Mouse (Mus musculus): ENCODE measurements around the gene Nelfe. TPM values are rescaled to one million over a fixed set of nuclear protein-coding genes. Genes with fewer than 3 reads are reported as not detected.

Gene Nelfe
- polyA plus RNA-seq, 1 experiment from 2014 or later = 53.3 TPM

Small RNA genes within 50 kb of the gene (microRNA-seq; reads per million reads assigned to microRNA genes)
- gene Mir6970 (1.1 reads per million), gene Mir6971 (1.1 reads per million), gene Mir6972 (not detected)

Other genes starting within 250 kb of the Nelfe start
- 99.7 and 111 TPM in 2 replicates for gene Rnf5, start 246.7 kb upstream of the Nelfe start, polyA plus RNA-seq (2015; fragmentation: Nextera tagmentation; extraction: Ambion mirVana)
- 45.7 and 53.9 TPM in 2 replicates for gene Agpat1, start 246.1 kb upstream of the Nelfe start, polyA plus RNA-seq (2015; fragmentation: Nextera tagmentation; extraction: Ambion mirVana)
- gene Egfl8, start 234.4 kb upstream of the Nelfe start, polyA plus RNA-seq (2015; fragmentation: Nextera tagmentation; extraction: Ambion mirVana) = 1.3 and 2.2 TPM in 2 replicates
- gene Ppt2, start 221.9 kb upstream of the Nelfe start, polyA plus RNA-seq (2015; fragmentation: Nextera tagmentation; extraction: Ambion mirVana) = 22.9 and 24.8 TPM in 2 replicates
- gene Prrt1, start 220.9 kb upstream of the Nelfe start, polyA plus RNA-seq (2015; fragmentation: Nextera tagmentation; extraction: Ambion mirVana) = 0.42 and 1.2 TPM in 2 replicates
- gene Fkbpl, start 205.6 kb upstream of the Nelfe start, polyA plus RNA-seq (2015; fragmentation: Nextera tagmentation; extraction: Ambion mirVana) = 10.7 and 12.9 TPM in 2 replicates
- gene Atf6b, start 203.2 kb upstream of the Nelfe start, polyA plus RNA-seq (2015; fragmentation: Nextera tagmentation; extraction: Ambion mirVana) = 39.6 and 54.5 TPM in 2 replicates
- gene Tnxb, start 179.9 kb upstream of the Nelfe start, polyA plus RNA-seq (2015; fragmentation: Nextera tagmentation; extraction: Ambion mirVana) = 2.3 and 3.2 TPM in 2 replicates
- 0.53 and 0.77 TPM in 2 replicates for gene C4b, start 106.5 kb upstream of the Nelfe start, polyA plus RNA-seq (2015; fragmentation: Nextera tagmentation; extraction: Ambion mirVana)
- 0.93 TPM in 1 of 2 replicates, not detected in the other for gene Cyp21a1, start 45.8 kb upstream of the Nelfe start, polyA plus RNA-seq (2015; fragmentation: Nextera tagmentation; extraction: Ambion mirVana)
- 19.4 and 23.4 TPM in 2 replicates for gene Stk19, start 13.4 kb upstream of the Nelfe start, polyA plus RNA-seq (2015; fragmentation: Nextera tagmentation; extraction: Ambion mirVana)
- gene Dxo, start 13.4 kb upstream of the Nelfe start, polyA plus RNA-seq (2015; fragmentation: Nextera tagmentation; extraction: Ambion mirVana) = 32.0 and 40.8 TPM in 2 replicates
- 23.6 and 35.9 TPM in 2 replicates for gene Skiv2l, start 181 bp upstream of the Nelfe start, polyA plus RNA-seq (2015; fragmentation: Nextera tagmentation; extraction: Ambion mirVana)
- gene Cfb, start 12.1 kb downstream of the Nelfe start, polyA plus RNA-seq (2015; fragmentation: Nextera tagmentation; extraction: Ambion mirVana) = 1.8 and 4.3 TPM in 2 replicates
- gene Zbtb12, start 29.1 kb downstream of the Nelfe start, polyA plus RNA-seq (2015; fragmentation: Nextera tagmentation; extraction: Ambion mirVana) = 1.1 and 1.8 TPM in 2 replicates
- not detected in 2 replicates for gene Gm20547, start 31.7 kb downstream of the Nelfe start, polyA plus RNA-seq (2015; fragmentation: Nextera tagmentation; extraction: Ambion mirVana)
- 2.0 and 3.3 TPM in 2 replicates for gene C2, start 47.9 kb downstream of the Nelfe start, polyA plus RNA-seq (2015; fragmentation: Nextera tagmentation; extraction: Ambion mirVana)
- 31.7 and 48.8 TPM in 2 replicates for gene Ehmt2, start 48.1 kb downstream of the Nelfe start, polyA plus RNA-seq (2015; fragmentation: Nextera tagmentation; extraction: Ambion mirVana)
- gene Slc44a4, start 64.1 kb downstream of the Nelfe start, polyA plus RNA-seq (2015; fragmentation: Nextera tagmentation; extraction: Ambion mirVana) = 0.08 TPM in 1 of 2 replicates, not detected in the other
- gene Neu1, start 80.9 kb downstream of the Nelfe start, polyA plus RNA-seq (2015; fragmentation: Nextera tagmentation; extraction: Ambion mirVana) = 16.1 and 19.9 TPM in 2 replicates
- 0.16 and 0.30 TPM in 2 replicates for gene Hspa1b, start 108.8 kb downstream of the Nelfe start, polyA plus RNA-seq (2015; fragmentation: Nextera tagmentation; extraction: Ambion mirVana)
- gene Gm20481, start 119.5 kb downstream of the Nelfe start, polyA plus RNA-seq (2015; fragmentation: Nextera tagmentation; extraction: Ambion mirVana) = not detected in 2 replicates
- gene Hspa1a, start 121.8 kb downstream of the Nelfe start, polyA plus RNA-seq (2015; fragmentation: Nextera tagmentation; extraction: Ambion mirVana) = 3.5 and 4.8 TPM in 2 replicates
- gene Hspa1l, start 122.3 kb downstream of the Nelfe start, polyA plus RNA-seq (2015; fragmentation: Nextera tagmentation; extraction: Ambion mirVana) = 2.1 and 2.6 TPM in 2 replicates
- gene Lsm2, start 131.5 kb downstream of the Nelfe start, polyA plus RNA-seq (2015; fragmentation: Nextera tagmentation; extraction: Ambion mirVana) = 116 and 132 TPM in 2 replicates
- gene Vars, start 150.6 kb downstream of the Nelfe start, polyA plus RNA-seq (2015; fragmentation: Nextera tagmentation; extraction: Ambion mirVana) = 43.0 and 89.7 TPM in 2 replicates
- gene Vwa7, start 166.2 kb downstream of the Nelfe start, polyA plus RNA-seq (2015; fragmentation: Nextera tagmentation; extraction: Ambion mirVana) = 0.24 and 0.31 TPM in 2 replicates
- 1.4 and 2.8 TPM in 2 replicates for gene Sapcd1, start 177.6 kb downstream of the Nelfe start, polyA plus RNA-seq (2015; fragmentation: Nextera tagmentation; extraction: Ambion mirVana)
- 2.7 and 3.8 TPM in 2 replicates for gene Msh5, start 196.4 kb downstream of the Nelfe start, polyA plus RNA-seq (2015; fragmentation: Nextera tagmentation; extraction: Ambion mirVana)
- gene Clic1, start 199.6 kb downstream of the Nelfe start, polyA plus RNA-seq (2015; fragmentation: Nextera tagmentation; extraction: Ambion mirVana) = 307 and 332 TPM in 2 replicates
- 168 and 202 TPM in 2 replicates for gene Ddah2, start 208.6 kb downstream of the Nelfe start, polyA plus RNA-seq (2015; fragmentation: Nextera tagmentation; extraction: Ambion mirVana)
- gene Ly6g6c, start 215.0 kb downstream of the Nelfe start, polyA plus RNA-seq (2015; fragmentation: Nextera tagmentation; extraction: Ambion mirVana) = 0.14 TPM in 1 of 2 replicates, not detected in the other
- gene Mpig6b, start 215.8 kb downstream of the Nelfe start, polyA plus RNA-seq (2015; fragmentation: Nextera tagmentation; extraction: Ambion mirVana) = 0.77 and 0.81 TPM in 2 replicates
- 0.29 and 0.31 TPM in 2 replicates for gene Ly6g6e, start 226.5 kb downstream of the Nelfe start, polyA plus RNA-seq (2015; fragmentation: Nextera tagmentation; extraction: Ambion mirVana)
- gene Ly6g6d, start 227.7 kb downstream of the Nelfe start, polyA plus RNA-seq (2015; fragmentation: Nextera tagmentation; extraction: Ambion mirVana) = 2.2 and 2.4 TPM in 2 replicates
- 0.16 and 0.29 TPM in 2 replicates for gene Ly6g6f, start 235.2 kb downstream of the Nelfe start, polyA plus RNA-seq (2015; fragmentation: Nextera tagmentation; extraction: Ambion mirVana)
- gene Abhd16a, start 238.9 kb downstream of the Nelfe start, polyA plus RNA-seq (2015; fragmentation: Nextera tagmentation; extraction: Ambion mirVana) = 64.7 and 80.1 TPM in 2 replicates